Mouse (Mus musculus): ENCODE data around the gene Bex4. TPM values are rescaled to one million over a fixed set of nuclear protein-coding genes. Genes with fewer than 3 reads are reported as not detected.
"Not testable (repeated sequence)": the region's sequence is repeated elsewhere in the genome, so short reads cannot be mapped to it uniquely, and the experiment has no call there.

The Bex4 gene
- polyA plus RNA-seq, 1 experiment from 2014 or later: 65.9 TPM

DNA sequence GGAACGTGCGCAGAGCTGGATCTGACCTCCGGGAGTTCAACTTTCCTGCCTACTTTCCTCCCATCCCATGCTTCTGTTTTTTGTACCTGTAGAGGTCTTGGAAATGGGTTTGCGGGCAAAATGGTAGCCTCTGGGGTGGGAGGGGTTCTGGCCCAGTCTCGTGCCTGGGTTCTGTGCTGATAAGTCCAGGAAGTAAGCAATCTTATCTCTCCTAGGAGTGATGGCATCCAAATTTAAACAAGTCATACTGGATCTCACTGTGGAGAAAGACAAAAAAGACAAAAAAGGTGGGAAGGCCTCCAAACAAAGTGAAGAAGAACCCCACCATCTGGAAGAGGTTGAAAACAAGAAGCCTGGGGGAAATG is 826 bp downstream of the Bex4 start:
- H3K4me2 ChIP-seq: peak overlapping the region; percentile 54
- WGBS: 37% methylated on average over 5 of the region's 5 CpGs
- ATAC-seq (ENCODE audit: insufficient number of reproducible peaks, insufficient read depth, low FRiP score, low TSS enrichment, low read depth): not testable (repeated sequence)

DNA sequence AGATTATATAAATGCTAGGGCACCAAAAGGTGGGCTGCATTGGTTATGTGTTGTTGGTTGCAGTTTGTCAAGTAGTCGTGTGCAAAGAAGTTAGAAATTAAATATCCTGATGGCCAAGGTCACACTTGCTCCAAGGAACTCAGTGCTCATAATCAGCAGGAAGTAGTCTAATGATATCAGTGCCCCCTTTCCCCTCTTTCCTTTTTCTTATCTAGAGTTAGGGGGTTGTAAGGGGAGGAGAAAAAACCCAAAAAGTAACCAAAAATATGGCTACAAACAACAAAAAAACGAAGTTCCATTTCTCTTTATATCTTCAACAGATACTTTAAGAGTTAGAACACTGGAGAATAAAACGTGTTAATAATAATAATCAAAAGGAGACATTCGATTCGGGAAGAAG is 2.6 kb downstream of the Bex4 start:
- no peak overlapping the region for H3K9ac ChIP-seq
- no peak overlapping the region for H3K27ac ChIP-seq
- H3K4me1 ChIP-seq: no peaks in the 10 kb centered on the region
- no peaks in the 10 kb centered on the region for H3K36me3 ChIP-seq
- H3K9me3 ChIP-seq: no peaks in the 10 kb centered on the region
- 81% methylated on average over 5 of the region's 5 CpGs for WGBS
- H3K27me3 ChIP-seq: peaks cover 5% of the 10 kb centered on the region; the same call in 1 of the 2 replicates
- no peak overlapping the region for H3K4me3 ChIP-seq
- no peak overlapping the region for H3K4me2 ChIP-seq
- no peak for ATAC-seq (ENCODE audit: insufficient number of reproducible peaks, insufficient read depth, low FRiP score, low TSS enrichment, low read depth)

More for the DNA sequence above, 826 bp downstream of the Bex4 start:
- not testable (repeated sequence) for H3K4me1 ChIP-seq, H3K36me3 ChIP-seq, H3K27ac ChIP-seq, H3K27me3 ChIP-seq, H3K9me3 ChIP-seq
- Histone ChIP-seq H3K4me3 (peak overlapping the region; percentile 40), H3K9ac (peak overlapping the region; percentile 32; the same call in 1 of the 2 replicates)

DNA sequence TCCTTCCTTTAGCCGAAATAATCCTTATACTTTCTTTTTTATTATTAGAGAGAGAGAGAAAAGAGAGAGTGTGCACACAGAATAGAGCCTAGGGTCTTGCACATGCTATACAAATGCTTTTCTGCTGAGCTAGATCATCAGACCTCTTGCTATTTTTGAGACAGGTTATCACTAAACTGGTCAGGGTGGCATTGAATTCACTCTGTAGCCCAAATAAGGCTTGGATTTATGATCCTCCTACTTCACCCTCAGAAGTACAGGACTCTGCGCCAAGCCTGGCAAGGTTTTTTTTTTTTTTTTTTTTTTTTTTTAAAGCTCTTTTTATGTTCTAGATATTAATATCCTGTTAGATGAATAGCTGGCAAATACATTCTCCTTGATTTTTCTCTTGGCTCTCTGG is 4.9 kb downstream of the Bex4 start:
- WGBS: 78% methylated on average over 2 of the region's 2 CpGs
- no peak overlapping the region for H3K27ac ChIP-seq
- H3K4me2 ChIP-seq: no peak overlapping the region
- no peak for ATAC-seq (ENCODE audit: insufficient number of reproducible peaks, insufficient read depth, low FRiP score, low TSS enrichment, low read depth)
- H3K4me1 ChIP-seq: no peaks in the 10 kb centered on the region
- H3K36me3 ChIP-seq: no peaks in the 10 kb centered on the region
- no peaks in the 10 kb centered on the region for H3K9me3 ChIP-seq
- H3K9ac ChIP-seq: no peak overlapping the region
- H3K27me3 ChIP-seq: no peaks in the 10 kb centered on the region
- H3K4me3 ChIP-seq: no peak overlapping the region

DNA sequence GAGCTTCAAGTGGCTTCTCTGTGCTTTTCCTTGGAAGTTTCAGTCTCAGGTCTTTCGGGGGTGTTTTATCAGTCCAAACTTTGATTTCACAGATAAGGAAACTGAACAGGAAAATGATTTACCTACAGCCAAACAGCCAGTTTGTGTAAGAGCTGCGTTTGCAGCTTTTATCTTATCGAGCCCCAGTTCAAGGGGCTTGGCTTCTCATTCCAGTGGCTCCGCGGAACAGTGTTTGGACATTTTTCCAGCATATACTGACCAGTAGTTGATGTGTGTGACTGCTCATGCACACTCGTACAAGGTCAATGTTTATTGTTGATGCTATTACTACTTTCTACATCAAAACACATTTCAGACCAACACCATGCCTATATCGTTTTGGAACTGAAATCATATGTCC is 5.4 kb downstream of the Bex4 start:
- WGBS: 71% methylated on average over 7 of the region's 7 CpGs
- H3K27ac ChIP-seq: no peak overlapping the region
- no peaks in the 10 kb centered on the region for H3K4me1 ChIP-seq
- H3K9me3 ChIP-seq: no peaks in the 10 kb centered on the region
- H3K4me2 ChIP-seq: no peak overlapping the region
- no peak overlapping the region for H3K4me3 ChIP-seq
- no peaks in the 10 kb centered on the region for H3K36me3 ChIP-seq
- H3K27me3 ChIP-seq: no peaks in the 10 kb centered on the region
- no peak for ATAC-seq (ENCODE audit: insufficient number of reproducible peaks, insufficient read depth, low FRiP score, low TSS enrichment, low read depth)
- H3K9ac ChIP-seq: no peak overlapping the region

DNA sequence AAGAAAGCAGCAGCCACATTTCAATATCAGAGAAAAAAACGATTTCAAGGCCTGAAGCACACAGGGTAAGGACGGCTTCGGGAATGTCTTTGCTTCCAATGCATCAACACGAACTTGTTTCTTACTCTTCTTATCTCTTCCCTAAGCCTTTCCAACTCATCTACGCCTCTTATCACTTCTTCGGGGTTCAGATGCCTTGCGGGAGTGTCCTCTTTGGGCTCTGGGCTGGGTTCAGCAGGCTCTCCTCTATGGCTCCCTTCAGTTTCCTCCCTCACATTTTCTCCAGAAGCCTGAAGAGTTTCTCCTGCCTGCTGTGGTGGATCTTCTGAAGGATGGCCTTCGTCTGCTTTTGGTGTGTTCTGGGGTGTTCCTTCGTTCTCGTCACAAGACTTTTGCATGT is 31.8 kb downstream of the Bex4 start:
- Histone ChIP-seq H3K4me1 (peaks cover 3% of the 10 kb centered on the region; the same call in 1 of the 2 replicates), H3K27ac (no peak overlapping the region), H3K4me2 (peak overlapping the region; percentile 57), H3K9ac (no peak overlapping the region; the same call in 1 of the 2 replicates), H3K36me3 (peaks cover 6% of the 10 kb centered on the region; the same call in 1 of the 2 replicates), H3K9me3 (no peaks in the 10 kb centered on the region), H3K4me3 (peak overlapping the region; percentile 59), H3K27me3 (peaks cover 18% of the 10 kb centered on the region)
- WGBS: 63% methylated on average over 10 of the region's 10 CpGs
- ATAC-seq (ENCODE audit: insufficient number of reproducible peaks, insufficient read depth, low FRiP score, low TSS enrichment, low read depth): no peak

DNA sequence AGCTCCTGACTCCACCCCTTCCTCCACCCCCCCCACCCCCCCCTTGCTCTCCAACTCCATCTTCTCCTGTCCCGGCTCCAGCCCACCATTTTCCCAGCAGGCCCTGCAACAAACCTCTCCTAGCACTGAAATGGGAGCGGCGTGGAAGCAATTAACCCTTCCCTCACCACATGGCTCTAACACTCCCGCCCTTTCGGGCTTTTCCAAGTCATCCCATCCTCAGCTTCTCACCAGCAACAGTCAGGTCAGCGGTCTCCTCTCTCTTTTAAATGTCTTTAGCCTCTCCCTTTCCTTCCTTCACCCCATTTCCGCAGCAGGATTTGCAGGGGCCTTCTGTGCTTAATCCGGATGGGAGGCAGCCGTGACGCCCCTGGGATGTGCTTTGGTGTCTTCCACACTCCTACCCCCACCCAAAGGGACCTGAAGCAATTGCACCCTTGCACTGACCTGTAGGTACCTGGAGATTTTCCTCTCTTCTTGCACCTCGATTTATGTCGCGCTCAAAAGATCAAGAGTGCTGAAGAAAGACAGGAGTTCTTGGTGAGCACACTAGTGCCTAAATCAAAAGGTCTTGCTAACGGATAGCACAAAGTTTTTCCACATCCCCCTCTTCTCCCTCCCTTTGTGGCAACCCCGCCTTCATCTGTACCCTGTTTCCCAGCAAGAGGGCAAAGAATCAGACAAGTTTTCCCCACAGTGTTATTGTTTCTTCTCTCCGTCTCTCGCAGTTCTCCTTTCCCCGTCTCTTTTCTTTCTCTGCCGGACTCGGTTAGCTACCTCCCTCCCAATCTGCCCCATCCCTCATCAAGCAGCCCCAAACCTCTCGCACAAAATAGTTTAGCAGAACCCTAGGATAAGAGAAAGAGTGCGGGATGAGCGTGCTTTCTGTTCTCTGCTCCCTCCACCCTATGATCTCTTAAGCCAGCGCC is 32.7 kb downstream of the Bex4 start:
- peaks cover 3% of the 10 kb centered on the region; the same call in 1 of the 2 replicates for H3K4me1 ChIP-seq
- H3K27me3 ChIP-seq: peaks cover 13% of the 10 kb centered on the region
- H3K36me3 ChIP-seq: peaks cover 6% of the 10 kb centered on the region; the same call in 1 of the 2 replicates
- H3K4me2 ChIP-seq: peak overlapping the region; percentile 57
- peak overlapping the region; percentile 84 for H3K9ac ChIP-seq
- peak; percentile 60; the same call in 1 of the 2 replicates for ATAC-seq (ENCODE audit: insufficient number of reproducible peaks, insufficient read depth, low FRiP score, low TSS enrichment, low read depth)
- H3K4me3 ChIP-seq: peak overlapping the region; percentile 59
- H3K9me3 ChIP-seq: no peaks in the 10 kb centered on the region
- H3K27ac ChIP-seq: peak overlapping the region; percentile 92
- WGBS: 21% methylated on average over 24 of the region's 24 CpGs

DNA sequence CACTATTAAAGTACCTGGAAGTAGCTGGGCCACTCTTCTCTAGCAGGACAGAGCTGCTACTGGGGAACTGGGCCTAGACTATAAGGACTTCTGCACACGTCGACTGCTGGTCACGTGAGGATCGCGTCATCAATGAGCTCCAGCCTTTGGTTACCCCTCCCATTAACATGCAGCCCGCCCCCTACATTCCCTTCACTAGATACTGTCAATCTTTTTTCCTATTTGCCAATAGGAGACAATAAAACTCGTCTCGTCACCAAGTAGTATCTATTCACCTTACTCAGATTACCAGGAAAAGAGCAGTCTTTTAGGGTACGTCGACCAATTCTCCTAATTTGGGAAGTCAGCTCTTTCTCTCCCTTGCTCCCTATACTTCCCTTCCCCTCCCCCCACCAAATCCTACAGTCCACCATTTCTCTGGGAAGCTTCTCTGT is 33.3 kb downstream of the Bex4 start, which contains the start of gene Tceal8:
TSS of gene Tceal8 (minus strand) at position 225 of the 434 bp plus-strand sequence.
- ATAC-seq (ENCODE audit: insufficient number of reproducible peaks, insufficient read depth, low FRiP score, low TSS enrichment, low read depth): peak; percentile 90
- Histone ChIP-seq H3K4me2 (peak within 1 kb of the TSS; percentile 57), H3K4me3 (peak within 1 kb of the TSS; percentile 59), H3K9ac (peak within 1 kb of the TSS; percentile 84), H3K9me3 (no peaks in the 10 kb centered on the region), H3K4me1 (peaks cover 3% of the 10 kb centered on the region; the same call in 1 of the 2 replicates), H3K27me3 (peaks cover 16% of the 10 kb centered on the region), H3K27ac (peak within 1 kb of the TSS; percentile 92), H3K36me3 (peaks cover 6% of the 10 kb centered on the region; the same call in 1 of the 2 replicates)
- WGBS: 22% methylated on average over 10 of the region's 10 CpGs

DNA sequence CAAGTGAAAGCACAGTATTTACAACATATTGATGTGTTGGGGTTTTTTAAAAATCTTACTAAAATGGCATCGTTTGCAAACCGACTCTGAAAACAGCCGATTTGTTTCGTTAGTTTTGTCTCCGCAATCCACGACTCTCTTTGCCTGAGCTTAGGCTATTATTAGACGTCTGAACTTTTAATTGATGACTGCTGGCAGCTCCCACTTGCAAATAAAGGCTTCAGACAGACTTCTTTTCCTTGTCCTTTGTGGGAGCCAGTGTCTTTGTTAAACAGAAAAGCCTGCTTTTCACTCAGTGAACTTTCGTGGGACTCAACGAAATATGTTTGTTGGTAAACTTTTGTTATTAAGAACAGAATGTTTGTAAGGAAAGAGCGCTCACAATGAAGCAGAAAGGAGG is 34.0 kb downstream of the Bex4 start:
- Histone ChIP-seq H3K4me3 (peak overlapping the region; percentile 59), H3K4me2 (peak overlapping the region; percentile 55), H3K9ac (peak overlapping the region; percentile 58), H3K27me3 (peaks cover 18% of the 10 kb centered on the region), H3K36me3 (peaks cover 6% of the 10 kb centered on the region; the same call in 1 of the 2 replicates), H3K4me1 (peaks cover 3% of the 10 kb centered on the region; the same call in 1 of the 2 replicates), H3K9me3 (no peaks in the 10 kb centered on the region), H3K27ac (peak overlapping the region; percentile 92)
- no peak for ATAC-seq (ENCODE audit: insufficient number of reproducible peaks, insufficient read depth, low FRiP score, low TSS enrichment, low read depth)
- WGBS: 28% methylated on average over 10 of the region's 10 CpGs

DNA sequence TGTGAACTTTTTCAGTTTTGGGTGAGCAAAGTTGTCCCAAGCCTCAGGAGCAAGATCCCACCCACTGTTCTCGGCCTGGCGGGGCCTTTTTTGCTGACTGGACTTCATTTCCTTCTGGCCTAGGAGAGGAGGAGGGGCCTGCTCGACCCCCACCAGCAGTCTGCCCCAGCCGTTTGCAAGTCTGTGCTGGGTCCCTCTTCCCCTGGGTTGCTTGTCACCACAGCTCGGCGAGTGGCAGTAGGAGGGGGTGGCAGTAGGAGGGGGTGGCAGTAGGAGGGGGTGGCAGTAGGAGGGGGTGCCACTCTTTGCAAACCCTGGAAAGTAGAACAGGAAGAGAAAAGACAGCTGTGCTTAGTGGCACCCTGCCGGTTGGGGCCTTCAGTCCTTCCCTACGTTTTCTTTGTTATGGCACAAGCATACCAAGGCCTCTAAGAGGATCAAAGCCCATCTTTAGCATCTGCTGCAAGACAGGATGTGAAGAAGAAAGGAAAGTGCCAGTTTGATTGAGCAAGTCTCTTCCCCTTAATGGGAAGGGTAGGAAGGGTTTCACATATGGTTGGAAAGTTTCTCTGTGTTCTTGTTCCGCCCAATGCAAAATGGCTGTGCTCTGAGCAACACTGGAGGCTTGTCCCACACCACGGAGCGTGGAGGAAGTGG is 42.2 kb downstream of the Bex4 start:
- H3K27me3 ChIP-seq: peaks cover 17% of the 10 kb centered on the region
- H3K36me3 ChIP-seq: no peaks in the 10 kb centered on the region
- H3K27ac ChIP-seq: no peak overlapping the region
- no peak overlapping the region for H3K9ac ChIP-seq
- H3K4me1 ChIP-seq: no peaks in the 10 kb centered on the region
- no peak overlapping the region for H3K4me3 ChIP-seq
- 38% methylated on average over 11 of the region's 11 CpGs for WGBS
- ATAC-seq (ENCODE audit: insufficient number of reproducible peaks, insufficient read depth, low FRiP score, low TSS enrichment, low read depth): no peak
- H3K9me3 ChIP-seq: no peaks in the 10 kb centered on the region
- H3K4me2 ChIP-seq: no peak overlapping the region

DNA sequence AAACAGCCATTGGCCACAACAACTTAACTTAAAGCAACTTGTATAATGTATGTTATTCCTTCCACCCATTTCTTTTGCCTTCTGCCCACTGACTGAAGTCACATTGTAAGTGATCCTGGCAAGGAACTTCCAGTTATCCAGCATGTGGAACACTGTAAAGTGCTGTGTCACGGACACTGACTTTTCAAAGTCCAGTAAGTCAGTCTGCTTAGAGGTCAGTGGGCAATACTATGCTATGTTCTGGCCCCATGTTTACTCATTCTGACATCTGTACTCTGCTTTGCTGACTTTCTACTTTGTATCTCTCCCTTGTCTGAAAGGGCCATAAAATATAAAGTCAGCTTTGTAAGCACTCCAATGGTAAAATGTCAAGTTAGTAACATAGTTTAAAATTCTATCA is 44.3 kb downstream of the Bex4 start:
- Histone ChIP-seq H3K9ac (no peak overlapping the region), H3K27ac (no peak overlapping the region), H3K27me3 (peaks cover 12% of the 10 kb centered on the region), H3K4me3 (no peak overlapping the region), H3K4me2 (no peak overlapping the region), H3K9me3 (no peaks in the 10 kb centered on the region), H3K36me3 (no peaks in the 10 kb centered on the region), H3K4me1 (no peaks in the 10 kb centered on the region)
- no peak for ATAC-seq (ENCODE audit: insufficient number of reproducible peaks, insufficient read depth, low FRiP score, low TSS enrichment, low read depth)
- WGBS: 72% methylated on average over 1 of the region's 1 CpGs

Measured in embryonic facial prominence, embryonic 13.5 days (tissue).